Mouse (Mus musculus): ENCODE measurements around the gene Muc3. TPM values are rescaled to one million over a fixed set of nuclear protein-coding genes. Genes with fewer than 3 reads are reported as not detected.

Muc3 gene
- total and polyA plus RNA-seq, 2 experiments from 2014 or later, result not detected

GRCm38 (mm10) chr5:137166012-137166411 is 16.9 kb upstream of the Muc3 start:
- WGBS, result 80% methylated on average over 9 of the region's 9 CpGs
- Histone ChIP-seq H3K4me2 (ENCODE audit: low read depth, low read length, poor library complexity, severe bottlenecking) (no peak overlapping the region), H3K27me3 (ENCODE audit: insufficient read depth, low read length) (no peaks in the 10 kb centered on the region), H3K27ac (ENCODE audit: low read depth, low read length) (no peak overlapping the region), H3K9me3 (ENCODE audit: low read length) (no peaks in the 10 kb centered on the region), H3K36me3 (ENCODE audit: insufficient read depth, low read length) (no peaks in the 10 kb centered on the region), H3K4me3 (ENCODE audit: low read depth, low read length) (no peak overlapping the region), H3K9ac (replicated peaks; ENCODE audit: low read length, poor library complexity, severe bottlenecking) (no peak overlapping the region), H3K4me1 (ENCODE audit: insufficient read depth, low read length) (no peaks in the 10 kb centered on the region)
- DNase-seq (ENCODE audit: low spot score) (no peak), ATAC-seq (ENCODE audit: low FRiP score) (no peak)
- no peak for TF ChIP-seq CTCF (IDR thresholded peaks at IDR 0.05)

GRCm38 (mm10) chr5:137161853-137162252 is 12.7 kb upstream of the Muc3 start:
- no peak for ATAC-seq (ENCODE audit: low FRiP score)
- DNase-seq (ENCODE audit: low spot score), result no peak
- H3K4me3 ChIP-seq (ENCODE audit: low read depth, low read length), result no peak overlapping the region
- H3K4me2 ChIP-seq (ENCODE audit: low read depth, low read length, poor library complexity, severe bottlenecking), result no peak overlapping the region
- no peaks in the 10 kb centered on the region for H3K9me3 ChIP-seq (ENCODE audit: low read length)
- no peak for TF ChIP-seq CTCF (IDR thresholded peaks at IDR 0.05)
- no peaks in the 10 kb centered on the region for H3K36me3 ChIP-seq (ENCODE audit: insufficient read depth, low read length)
- WGBS, result 64% methylated on average over 4 of the region's 4 CpGs
- H3K27ac ChIP-seq (ENCODE audit: low read depth, low read length), result no peak overlapping the region
- no peaks in the 10 kb centered on the region for H3K27me3 ChIP-seq (ENCODE audit: insufficient read depth, low read length)
- H3K4me1 ChIP-seq (ENCODE audit: insufficient read depth, low read length), result no peaks in the 10 kb centered on the region
- H3K9ac ChIP-seq (replicated peaks; ENCODE audit: low read length, poor library complexity, severe bottlenecking), result no peak overlapping the region

DNA sequence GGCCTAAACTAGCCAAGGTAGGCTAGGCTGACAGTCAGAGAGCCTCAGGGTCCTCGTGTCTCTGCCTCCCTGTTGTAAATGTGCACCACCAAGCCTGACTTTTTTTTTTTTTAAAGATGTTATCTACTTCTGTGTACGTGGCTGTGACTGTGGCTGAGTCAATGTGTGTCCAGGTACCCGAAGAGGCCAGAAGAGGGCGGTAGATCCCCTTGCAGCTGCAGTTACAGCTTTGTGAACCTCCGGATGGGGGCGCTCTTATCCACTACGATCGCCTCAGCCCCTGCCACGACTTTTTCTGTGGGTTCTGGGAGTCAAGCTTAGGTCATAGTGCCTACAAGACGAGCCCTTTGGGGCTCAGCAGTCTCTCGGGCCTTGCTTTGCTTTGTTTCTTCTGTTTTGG is 10.3 kb upstream of the Muc3 start:
- no peak for DNase-seq (ENCODE audit: low spot score)
- H3K36me3 ChIP-seq (ENCODE audit: insufficient read depth, low read length), result no peaks in the 10 kb centered on the region
- TF ChIP-seq CTCF (IDR thresholded peaks at IDR 0.05), result peak; percentile 58

DNA sequence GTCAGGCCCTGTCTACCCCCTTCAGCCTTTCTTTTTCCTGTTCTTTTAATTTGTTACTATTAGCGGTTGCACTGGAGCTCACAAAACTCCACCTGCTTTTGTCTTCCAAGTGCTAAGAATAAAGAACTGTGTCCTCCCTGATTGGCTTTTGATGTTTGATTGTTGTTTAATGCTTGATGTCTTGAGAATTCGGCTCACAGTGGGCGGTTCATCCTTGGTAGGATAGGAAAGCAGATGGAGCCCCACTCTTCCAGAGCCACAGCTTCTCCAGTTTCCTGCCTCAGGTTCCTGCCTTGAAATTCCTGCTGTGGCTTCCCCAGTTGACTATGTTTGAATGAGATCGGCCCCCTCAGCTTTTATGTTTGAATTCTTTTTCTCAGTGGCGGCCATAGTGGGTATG is 4.2 kb upstream of the Muc3 start:
- H3K4me3 ChIP-seq (ENCODE audit: low read depth, low read length), result no peak overlapping the region
- H3K36me3 ChIP-seq (ENCODE audit: insufficient read depth, low read length), result no peaks in the 10 kb centered on the region
- ATAC-seq (ENCODE audit: low FRiP score) (no peak), DNase-seq (ENCODE audit: low spot score) (no peak)
- no peaks in the 10 kb centered on the region for H3K27me3 ChIP-seq (ENCODE audit: insufficient read depth, low read length)
- no peak overlapping the region for H3K4me2 ChIP-seq (ENCODE audit: low read depth, low read length, poor library complexity, severe bottlenecking)
- no peak overlapping the region for H3K9ac ChIP-seq (replicated peaks; ENCODE audit: low read length, poor library complexity, severe bottlenecking)
- 92% methylated on average over 5 of the region's 5 CpGs for WGBS
- peaks cover 10% of the 10 kb centered on the region; the same call in 1 of the 2 replicates for H3K9me3 ChIP-seq (ENCODE audit: low read length)
- no peak overlapping the region for H3K27ac ChIP-seq (ENCODE audit: low read depth, low read length)
- no peak for TF ChIP-seq CTCF (IDR thresholded peaks at IDR 0.05)
- no peaks in the 10 kb centered on the region for H3K4me1 ChIP-seq (ENCODE audit: insufficient read depth, low read length)

More for the DNA sequence above, 10.3 kb upstream of the Muc3 start:
- Histone ChIP-seq H3K27me3 (ENCODE audit: insufficient read depth, low read length) (no peaks in the 10 kb centered on the region), H3K4me1 (ENCODE audit: insufficient read depth, low read length) (no peaks in the 10 kb centered on the region), H3K4me3 (ENCODE audit: low read depth, low read length) (no peak overlapping the region), H3K4me2 (ENCODE audit: low read depth, low read length, poor library complexity, severe bottlenecking) (no peak overlapping the region), H3K9ac (replicated peaks; ENCODE audit: low read length, poor library complexity, severe bottlenecking) (no peak overlapping the region), H3K9me3 (ENCODE audit: low read length) (0 out of 2 replicates have a peak, but pooled peaks cover 5% of the 10 kb centered on the region), H3K27ac (ENCODE audit: low read depth, low read length) (no peak overlapping the region)
- 30% methylated on average over 11 of the region's 11 CpGs for WGBS
- no peak for ATAC-seq (ENCODE audit: low FRiP score)

DNA sequence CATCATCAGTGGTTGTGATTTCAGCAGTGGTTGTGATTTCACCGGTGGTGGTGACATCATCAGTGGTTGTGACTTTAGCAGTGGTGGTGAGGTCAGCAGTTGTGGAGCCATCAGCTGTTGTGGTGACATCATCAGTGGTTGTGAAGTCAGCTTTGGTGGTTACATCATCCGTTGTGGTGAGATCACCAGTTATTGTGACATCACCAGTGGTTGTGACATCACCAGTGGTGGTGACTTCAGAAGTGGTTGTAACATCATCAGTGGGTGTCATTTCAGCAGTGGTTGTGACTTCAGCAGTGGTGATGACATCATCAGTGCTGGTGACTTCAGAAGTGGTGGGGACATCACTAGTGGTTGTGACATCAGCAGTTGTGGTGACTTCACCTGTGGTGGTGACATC is 3.5 kb upstream of the Muc3 start:
- Histone ChIP-seq H3K36me3 (ENCODE audit: insufficient read depth, low read length) (no peaks in the 10 kb centered on the region), H3K4me3 (ENCODE audit: low read depth, low read length) (no peak overlapping the region), H3K27me3 (ENCODE audit: insufficient read depth, low read length) (no peaks in the 10 kb centered on the region), H3K9me3 (ENCODE audit: low read length) (peaks cover 10% of the 10 kb centered on the region; the same call in 1 of the 2 replicates), H3K9ac (replicated peaks; ENCODE audit: low read length, poor library complexity, severe bottlenecking) (no peak overlapping the region), H3K4me1 (ENCODE audit: insufficient read depth, low read length) (no peaks in the 10 kb centered on the region), H3K4me2 (ENCODE audit: low read depth, low read length, poor library complexity, severe bottlenecking) (no peak overlapping the region), H3K27ac (ENCODE audit: low read depth, low read length) (no peak overlapping the region)
- 75% methylated on average over 2 of the region's 2 CpGs for WGBS
- TF ChIP-seq CTCF (IDR thresholded peaks at IDR 0.05), result no peak
- DNase-seq (ENCODE audit: low spot score) (peak; percentile 9), ATAC-seq (ENCODE audit: low FRiP score) (no peak)

GRCm38 (mm10) chr5:137140836-137141235 is 8.3 kb downstream of the Muc3 start:
- Histone ChIP-seq H3K9me3 (ENCODE audit: low read length) (no peaks in the 10 kb centered on the region), H3K27ac (ENCODE audit: low read depth, low read length) (no peak overlapping the region), H3K27me3 (ENCODE audit: insufficient read depth, low read length) (no peaks in the 10 kb centered on the region), H3K36me3 (ENCODE audit: insufficient read depth, low read length) (no peaks in the 10 kb centered on the region), H3K9ac (replicated peaks; ENCODE audit: low read length, poor library complexity, severe bottlenecking) (no peak overlapping the region), H3K4me3 (ENCODE audit: low read depth, low read length) (no peak overlapping the region), H3K4me1 (ENCODE audit: insufficient read depth, low read length) (no peaks in the 10 kb centered on the region), H3K4me2 (ENCODE audit: low read depth, low read length, poor library complexity, severe bottlenecking) (no peak overlapping the region)
- ATAC-seq (ENCODE audit: low FRiP score), result no peak
- 56% methylated on average over 1 of the region's 3 CpGs for WGBS
- no peak for DNase-seq (ENCODE audit: low spot score)
- no peak for TF ChIP-seq CTCF (IDR thresholded peaks at IDR 0.05)

Data from midbrain, postnatal 0 days (tissue).